Mouse (Mus musculus): ENCODE data around the gene C1s2.
"Not testable (repeated sequence)": the region's sequence is repeated elsewhere in the genome, so short reads cannot be mapped to it uniquely, and the experiment has no call there.

C1s2 gene

DNA sequence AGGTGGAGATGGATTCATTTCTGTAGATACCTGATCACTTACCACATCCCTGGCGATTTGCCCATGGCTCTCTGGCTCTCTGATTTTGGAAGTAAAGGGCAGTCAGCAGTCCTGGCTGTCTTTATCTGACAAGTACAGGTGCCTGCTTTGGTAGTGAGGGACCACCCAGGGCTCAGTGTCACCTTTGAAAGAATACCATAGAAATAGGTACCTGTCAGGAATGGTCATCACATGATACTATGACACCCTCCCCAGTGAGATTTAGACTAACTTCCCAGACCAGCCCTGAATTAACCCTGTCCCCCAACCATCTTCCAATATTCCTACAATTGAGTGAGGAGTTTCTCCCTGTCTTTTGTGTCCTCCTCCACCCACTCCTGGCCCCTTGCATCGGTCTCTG, at the start of gene C1s2:
TSS of gene C1s2 (minus strand) at position 101 of the 400 bp plus-strand sequence.
- not testable (repeated sequence) for DNase-seq

DNA sequence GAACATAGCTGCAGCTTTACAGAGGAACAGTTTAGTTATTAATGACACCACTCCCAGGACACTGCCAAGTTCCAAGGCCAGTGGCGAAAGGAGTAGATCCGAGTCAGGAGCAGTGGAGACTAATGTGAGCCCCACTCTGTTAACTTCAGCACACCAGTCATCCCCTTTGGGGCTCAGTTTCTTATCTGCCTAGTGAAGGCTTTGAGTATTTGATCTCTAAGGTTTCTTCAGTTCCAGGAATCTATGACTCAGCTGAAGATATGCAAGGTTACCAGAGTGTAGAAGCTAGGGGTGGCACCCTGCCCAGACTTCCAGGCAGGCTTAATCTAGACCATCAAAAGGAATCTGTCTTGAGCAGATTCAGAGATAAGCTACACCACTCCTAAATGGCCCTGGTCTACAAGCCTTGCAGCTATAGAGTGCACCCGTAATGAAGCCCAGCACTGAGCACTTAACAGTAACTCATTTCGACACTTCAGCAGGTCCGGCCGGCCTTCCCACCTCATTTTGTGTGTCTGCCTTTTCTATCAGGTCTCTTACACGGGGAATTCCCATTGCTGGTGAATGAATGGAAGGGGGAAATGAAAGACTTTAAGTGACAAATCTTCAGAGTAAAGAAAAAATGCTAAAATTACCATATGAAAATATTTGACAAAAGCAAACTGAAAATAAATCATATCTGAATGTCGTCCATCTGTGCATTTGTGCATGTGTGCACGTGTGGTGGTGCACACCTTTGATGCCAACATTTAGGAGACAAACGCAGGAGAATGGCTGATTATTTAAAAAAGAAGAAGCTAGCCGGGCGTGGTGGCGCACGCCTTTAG, 47.9 kb upstream of the C1s2 start:
- DNase-seq, result peak; percentile 78 to 80

DNA sequence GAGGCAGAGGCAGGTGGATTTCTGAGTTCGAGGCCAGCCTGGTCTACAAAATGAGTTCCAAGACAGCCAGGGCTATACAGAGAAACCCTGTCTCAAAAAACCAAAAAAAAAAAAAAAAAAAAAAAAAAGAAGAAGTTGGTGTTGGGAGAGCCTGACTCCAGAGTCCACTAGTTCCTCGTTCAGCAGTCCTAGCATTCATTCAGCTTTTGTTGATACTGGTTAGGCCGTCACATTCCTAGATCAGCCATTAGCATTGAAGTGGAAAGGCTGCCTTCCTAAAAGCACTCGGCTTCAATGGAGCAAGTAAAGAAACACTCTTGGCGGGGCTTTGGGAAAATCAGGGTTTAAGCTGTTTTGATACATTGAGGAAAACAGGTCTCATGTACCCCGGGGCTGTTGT, 46.4 kb upstream of the C1s2 start:
- peak in 1 of 2 experiments; percentile 42 for DNase-seq

DNA sequence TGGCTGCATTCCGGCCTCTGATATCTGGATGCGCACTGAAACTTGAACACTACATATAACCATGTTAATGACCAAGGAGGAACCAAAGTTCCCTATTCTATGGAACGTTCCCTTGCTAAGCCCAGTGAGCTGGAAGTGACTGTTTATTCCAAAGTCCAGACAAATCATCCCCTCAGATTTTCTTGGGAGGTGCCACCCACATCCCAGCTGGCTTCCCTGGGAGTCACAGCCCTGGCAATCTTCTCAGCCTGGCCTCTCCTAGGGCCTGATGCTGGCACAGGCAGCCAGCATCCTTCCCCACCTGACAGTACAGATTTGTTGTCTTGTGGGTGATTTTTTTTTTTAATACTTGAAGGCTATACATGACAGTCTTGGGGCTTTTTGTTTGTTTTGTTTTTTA, 43.6 kb upstream of the C1s2 start:
- DNase-seq, result no peak

DNA sequence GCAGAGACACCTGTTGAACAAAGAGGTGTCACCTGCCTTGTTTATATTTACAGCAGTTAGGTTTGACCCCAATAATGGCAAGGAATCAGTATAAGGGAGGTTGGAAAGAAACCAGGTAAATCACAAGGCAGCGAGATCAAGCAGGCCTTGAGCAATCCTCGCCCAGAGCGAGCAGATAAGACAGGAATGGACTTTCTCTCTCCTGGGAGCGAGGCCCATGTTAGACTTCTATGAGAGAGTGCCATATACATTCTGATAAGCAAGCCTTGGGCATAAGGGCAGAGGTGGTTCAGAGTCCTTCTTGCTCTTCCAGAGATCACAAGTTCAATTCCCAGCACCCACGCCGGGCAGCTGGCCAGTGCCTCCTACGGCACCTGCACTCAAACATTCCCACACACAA, 42.9 kb upstream of the C1s2 start:
- no peak for DNase-seq

DNA sequence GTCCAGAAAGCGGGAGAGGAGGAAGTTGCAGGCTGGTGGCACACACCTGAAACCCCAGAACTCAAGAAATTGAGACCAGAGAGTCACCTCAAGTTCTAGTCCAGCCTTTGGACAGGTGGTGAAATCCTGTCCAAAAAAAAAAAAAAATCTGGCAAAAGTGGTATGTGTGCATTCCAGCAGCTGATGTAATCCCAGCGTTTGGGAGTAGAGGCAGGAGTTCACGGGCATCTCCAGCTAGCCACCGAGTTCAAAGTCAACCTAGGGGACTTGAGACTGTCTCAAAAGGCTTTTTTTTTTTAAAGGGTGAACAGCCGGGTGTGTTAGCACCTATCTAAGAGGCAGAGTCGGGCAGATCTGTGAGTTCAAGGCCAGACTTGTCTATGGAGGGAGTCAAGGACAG, 40.3 kb upstream of the C1s2 start:
- peak in 1 of 2 experiments; percentile 38 for DNase-seq

DNA sequence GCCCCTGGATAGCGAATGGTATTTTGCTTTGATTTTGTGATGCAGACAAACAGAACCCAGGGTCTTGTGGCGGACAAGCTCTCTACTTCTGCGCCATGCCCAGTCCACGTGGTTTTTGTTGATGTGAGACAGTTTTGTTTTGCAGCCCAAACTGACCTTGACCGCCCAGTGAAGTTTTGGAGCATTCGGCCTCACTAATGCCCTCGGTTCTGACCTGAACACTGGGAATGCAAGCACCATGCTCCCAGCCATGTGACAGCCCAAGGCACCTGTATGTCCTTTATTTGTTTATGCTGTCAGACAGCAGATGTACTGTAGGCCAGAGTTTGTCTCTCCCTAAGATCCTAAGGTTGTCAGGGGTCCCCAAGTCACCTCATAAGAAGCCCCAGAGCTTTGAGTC, 38.7 kb upstream of the C1s2 start:
- DNase-seq, result peak; percentile 45 to 65

DNA sequence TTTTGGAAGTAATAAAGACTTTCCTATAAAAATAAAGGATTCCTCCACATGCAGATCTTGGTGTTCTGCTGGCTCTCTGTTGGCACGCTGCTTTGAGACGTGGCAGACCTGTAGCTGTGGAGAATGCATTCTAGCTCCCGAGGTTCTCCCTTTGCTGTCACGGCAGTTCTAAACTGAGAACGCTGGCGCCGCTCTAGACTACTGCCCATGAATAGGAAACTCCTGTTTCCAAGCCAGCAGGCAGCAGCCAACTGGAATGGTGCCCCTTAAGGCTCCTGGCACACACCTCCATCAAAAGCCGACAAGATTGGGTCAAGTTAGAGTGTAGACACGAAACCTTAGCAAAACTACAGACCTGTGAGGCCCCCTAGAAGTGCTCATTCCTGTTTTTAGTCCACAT, 37.7 kb upstream of the C1s2 start:
- peak; percentile 61 to 64 for DNase-seq

DNA sequence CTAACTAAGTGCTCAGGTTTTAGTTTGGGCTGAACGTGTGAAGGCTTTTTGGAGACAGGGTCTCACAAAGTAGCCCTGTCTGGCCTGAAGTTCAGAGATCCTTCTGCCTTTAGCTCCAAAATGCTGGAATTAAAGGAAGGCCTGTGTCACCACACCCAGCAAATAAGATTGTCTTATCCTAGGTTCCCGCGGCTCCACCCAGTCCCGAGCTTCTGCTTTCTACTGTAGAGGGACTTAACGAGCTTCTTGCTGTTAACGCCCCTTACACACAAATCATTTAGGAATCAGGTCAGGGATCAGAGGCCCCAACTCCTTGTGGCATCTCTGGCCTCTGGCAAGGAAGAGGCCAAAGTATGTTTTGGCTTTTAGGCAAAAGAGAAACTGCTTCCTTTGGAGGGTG, 36.2 kb upstream of the C1s2 start:
- DNase-seq, result no peak

DNA sequence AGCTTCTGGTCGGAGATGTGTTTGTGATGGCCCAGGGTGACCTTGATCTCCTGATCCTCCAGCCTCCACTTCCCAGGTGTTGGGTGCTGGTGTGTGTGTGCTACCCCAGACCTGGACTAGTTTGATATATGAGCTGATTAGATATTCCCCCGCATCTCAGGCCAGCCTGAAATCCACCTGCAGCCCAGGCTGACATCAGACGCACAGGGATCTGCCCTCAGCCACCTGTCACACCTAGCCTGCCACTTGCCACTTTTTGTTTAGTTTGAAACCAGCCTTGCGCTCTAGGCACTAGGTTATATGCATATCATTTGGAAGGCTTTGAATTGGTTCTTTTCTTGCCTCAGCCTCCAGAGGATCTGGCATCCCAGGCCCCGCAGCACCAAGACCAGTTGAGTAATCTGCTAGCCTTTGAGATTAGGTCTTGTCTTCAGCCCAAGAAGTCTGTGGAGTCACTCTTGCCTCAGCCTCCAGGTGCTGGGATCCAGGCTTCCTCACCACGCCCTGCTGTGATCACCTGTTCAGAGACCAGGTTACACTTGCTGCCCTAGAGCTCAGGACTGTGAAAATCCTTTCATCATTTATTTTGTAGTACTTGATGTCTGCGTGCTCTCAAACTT, 34.5 kb upstream of the C1s2 start:
- DNase-seq, result no peak

DNA sequence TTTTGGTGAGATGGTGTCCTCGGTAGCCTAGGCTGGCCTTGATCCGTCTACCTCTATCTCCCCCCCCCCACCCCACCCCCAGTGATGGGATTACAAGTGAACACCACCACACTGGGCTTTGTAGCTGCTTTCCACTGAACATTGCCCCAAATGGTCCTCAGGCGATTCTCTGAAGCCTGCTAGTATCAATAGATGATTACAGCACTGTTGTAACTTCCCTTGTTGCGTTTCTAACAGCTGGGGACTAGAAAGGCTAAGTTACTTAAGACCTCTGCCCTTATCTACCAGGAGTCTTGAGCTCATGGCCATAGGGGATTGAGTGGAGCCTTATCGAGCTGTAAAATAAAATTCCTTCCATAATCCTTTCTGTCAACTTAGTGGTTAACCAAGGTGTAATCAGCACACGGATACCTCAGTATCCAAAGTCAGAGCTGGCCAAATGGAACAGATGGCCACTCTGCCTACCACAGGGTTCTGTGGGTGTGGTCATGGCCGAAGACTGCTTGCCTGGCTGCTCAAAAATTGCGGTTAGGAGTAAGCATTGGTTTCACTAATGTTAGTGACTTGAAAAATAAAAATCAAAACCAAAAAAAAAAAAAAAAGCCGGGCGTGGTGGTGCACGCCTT, 33.5 kb upstream of the C1s2 start:
- no peak for DNase-seq

DNA sequence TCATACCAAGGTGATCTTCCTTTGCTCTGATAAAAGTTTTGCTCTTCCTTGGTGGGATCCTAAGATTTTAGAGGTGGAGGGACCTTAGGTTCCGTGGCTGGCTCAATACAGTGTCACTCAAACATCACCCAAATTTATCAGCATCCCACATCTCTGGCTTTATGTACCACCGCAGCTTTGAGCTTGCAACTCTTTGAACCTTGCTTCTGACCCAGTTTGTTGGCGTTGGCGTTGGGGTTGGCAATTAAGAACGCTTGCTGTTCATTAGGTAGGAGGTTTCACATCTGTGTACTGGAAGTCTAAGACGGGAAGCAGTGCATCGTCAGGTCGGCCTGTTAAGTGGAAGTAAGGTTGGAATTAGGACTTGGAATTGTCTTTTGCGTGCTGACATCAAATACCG, 29.1 kb upstream of the C1s2 start:
- DNase-seq, result no peak

DNA sequence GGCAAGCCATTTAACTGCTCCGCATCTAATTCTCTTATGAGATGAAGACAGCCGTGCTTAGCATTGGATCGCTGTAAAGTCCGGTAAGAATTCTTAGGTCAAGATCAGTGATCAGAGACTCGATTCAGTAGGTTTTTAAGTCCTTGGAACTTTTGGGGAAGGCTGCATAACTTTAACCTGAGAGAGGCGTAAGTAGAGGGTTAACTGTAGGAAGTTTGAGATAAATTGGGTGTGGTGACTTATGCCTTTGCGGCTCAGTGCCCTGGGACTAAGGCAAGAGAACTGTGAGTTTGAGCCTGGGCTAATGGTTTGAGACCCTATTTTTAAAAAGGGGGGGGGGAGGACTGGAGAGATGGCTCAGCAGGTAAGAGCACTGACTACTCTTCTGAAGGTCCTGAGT, 28.4 kb upstream of the C1s2 start:
- DNase-seq, result no peak

DNA sequence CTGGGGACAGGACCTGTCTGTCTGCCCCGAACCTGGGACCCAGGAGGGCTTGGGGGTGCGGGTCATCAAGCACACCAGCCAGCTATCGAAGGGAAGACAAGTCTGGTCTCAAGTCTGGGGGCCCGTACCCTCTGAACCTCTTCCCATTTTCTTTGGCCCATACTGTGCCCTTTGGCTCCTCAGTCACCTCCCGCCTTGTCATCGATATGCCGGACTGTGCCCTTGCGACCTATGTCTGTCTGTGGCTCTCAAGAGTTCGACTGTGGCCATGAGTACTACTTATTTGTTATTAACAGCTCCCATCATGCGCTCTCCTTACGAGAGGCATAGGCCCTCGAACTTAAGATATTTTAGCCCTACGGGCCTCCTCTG, 27.5 kb upstream of the C1s2 start:
- DNase-seq, result peak in 1 of 2 experiments; percentile 49

DNA sequence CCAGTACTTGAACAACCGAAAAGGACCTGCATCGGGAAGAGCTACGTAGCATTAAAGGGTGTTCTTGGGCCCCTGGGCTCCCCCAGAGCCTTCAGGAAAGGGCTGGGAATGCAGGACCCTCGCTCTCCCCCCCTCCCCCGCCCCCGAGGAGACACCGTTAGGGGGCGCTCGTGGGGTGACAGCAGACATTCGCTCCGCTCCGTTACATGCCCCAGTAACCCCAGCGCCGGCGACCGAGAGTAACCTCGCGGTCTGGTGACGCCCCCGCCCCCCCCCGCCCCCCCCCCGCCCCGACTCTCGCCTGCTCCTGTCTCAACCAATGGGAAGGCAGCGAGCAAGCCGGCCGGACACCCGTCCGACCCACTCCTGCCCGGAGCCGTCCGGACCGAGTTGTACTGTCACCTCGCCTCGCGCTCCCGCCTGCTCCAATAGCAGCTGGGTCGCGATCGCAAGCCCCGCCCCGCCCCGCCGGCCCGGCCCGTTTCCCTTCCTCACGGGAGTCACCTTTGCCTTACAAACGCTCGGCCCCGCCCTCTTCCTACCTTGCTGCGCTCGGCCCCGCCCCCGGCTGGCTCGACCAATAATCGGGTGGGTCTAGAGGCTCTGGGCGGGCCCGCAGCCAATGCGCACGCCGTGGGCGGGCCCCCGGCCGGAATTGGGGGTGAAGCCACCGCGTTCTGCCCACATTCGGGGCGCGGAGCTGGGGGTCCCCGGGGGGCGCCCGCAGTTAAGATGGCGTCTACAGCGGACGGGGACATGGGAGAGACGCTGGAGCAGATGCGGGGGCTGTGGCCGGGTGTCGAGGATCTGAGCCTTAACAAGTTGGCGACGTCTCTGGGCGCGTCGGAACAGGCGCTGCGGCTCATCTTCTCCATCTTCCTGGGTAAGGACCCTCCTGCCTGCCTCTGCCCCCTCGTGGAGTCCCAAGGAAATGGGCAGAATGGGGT, 26.9 kb upstream of the C1s2 start, which contains the start of gene Lpcat3:
TSS of gene Lpcat3 (plus strand) at position 551 of the 947 bp plus-strand sequence.
- peak; percentile 100 for DNase-seq

DNA sequence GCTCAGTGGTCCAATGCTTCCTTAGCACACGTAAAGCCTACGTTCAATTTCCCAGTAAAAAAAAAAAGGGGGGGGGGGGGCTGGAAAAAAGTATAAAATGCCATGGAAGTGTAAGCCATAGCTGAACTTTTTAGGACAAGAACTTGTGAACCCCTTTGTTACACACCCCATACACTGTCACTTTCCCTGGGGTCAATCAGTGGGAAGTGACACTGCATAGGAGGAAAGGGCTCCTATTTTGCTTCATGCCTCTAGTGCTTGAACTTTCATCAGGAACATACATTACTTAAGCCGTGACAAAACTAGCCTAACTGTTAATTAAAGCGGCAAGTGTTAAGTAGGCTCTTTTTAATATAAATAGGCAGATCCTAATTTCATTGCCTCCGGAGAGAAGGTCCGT, 26.1 kb upstream of the C1s2 start:
- DNase-seq, result no peak

DNA sequence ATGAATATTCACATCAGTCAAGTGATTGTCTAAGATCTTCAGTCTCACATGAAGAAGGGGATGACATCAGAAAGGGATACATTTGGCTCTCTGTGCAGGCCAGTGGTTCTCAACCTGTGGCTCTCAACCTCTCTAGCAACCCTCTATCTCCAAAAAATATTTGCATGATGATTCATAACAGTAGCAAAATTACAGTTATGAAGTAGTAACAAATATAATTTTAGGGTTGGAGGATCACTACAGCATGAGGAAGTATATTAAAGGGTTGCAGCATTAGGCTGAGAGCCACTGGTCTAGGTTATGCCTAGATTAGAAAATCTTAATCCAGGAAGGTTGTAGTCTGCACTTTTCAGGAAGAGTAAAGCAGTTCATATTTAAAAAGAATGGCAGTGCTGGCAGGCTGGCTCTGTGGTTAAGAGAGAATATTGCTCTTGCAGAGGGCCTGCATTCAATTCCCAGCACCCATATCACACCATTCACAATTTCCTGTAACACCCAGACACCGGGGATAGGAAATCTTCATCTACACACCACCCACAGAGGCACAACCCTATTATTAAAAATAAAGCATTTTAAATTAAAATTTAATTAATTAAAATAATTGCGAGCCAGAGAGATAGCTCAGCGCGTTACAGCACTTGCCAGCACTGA, 25.4 kb upstream of the C1s2 start:
- DNase-seq, result no peak

DNA sequence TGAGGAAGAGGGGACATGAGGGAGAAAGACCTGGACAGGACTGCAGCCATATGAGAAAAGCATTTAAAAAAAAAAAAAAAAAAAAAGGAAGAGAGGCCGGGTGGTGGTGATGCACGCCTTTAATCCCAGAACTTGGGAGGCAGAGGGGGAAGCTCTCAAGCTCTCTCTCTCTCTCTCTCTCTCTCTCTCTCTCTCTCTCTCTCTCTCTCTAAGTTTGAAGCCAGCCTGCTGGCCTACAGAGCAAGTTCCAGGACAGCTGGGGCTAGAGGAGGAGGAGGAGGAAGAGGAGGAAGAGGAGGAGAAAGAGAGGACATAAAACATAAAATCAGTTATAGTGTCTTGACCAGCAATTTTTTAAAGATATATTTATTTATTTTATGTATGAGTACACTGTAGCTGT, 22.2 kb upstream of the C1s2 start:
- DNase-seq, result no peak

DNA sequence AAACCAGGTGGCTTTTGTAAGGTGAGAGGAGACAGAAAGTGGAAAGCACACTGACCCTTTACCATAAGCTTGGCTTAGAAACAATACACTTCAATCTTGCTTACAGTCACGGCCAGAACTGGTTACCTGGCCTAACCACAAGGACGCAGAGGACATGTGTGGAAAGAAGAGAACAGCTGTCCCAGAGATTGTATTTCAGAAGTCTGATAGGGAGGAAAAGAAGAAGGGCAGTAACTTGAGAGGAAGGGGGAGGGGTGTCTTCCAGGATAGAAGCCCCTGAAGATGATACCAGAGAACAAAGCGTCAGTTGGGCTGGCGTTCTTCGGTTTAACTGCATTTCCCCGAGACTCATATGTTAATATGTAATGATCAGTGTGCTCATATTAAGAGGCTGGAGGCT, 20.0 kb upstream of the C1s2 start:
- no peak for DNase-seq

DNA sequence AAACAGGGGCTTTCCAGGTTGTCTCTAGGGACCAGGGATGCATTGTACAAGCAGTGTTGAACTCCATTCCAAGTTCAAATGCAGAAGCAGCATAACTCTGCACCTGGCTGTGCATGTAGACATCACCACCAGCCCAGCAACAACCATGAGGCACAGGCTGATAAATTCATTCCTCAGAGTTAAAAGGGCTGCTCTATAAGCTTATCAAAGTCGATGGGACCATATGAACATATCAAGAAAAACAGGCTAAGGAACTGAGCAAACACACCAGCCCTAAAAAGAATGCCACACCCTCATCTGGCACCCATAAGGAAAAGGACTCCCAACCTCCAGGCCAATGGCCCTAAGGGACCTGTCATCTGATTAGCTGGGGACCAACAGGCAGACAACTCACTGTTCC, 10.5 kb upstream of the C1s2 start:
- DNase-seq, result no peak

DNA sequence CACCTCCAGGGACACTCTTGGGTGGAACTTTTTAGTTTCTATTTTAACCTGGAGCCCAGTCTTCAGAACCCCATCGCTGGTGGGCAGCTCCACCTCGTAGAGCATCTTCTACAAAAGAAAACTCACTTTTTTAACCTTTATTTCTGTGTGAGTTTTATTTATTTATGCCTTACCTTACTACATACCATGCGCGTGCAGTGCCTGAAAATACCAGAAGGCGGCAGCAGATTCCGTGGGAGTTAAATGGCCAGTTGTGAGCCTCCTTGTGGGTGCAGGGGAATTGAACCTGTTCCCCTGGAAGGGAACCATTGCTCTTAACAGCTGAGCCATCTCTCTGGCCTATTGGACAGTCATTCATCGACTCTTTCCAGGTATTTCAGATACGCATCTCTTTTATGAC, 5.1 kb upstream of the C1s2 start:
- DNase-seq, result peak; percentile 57 to 87

DNA sequence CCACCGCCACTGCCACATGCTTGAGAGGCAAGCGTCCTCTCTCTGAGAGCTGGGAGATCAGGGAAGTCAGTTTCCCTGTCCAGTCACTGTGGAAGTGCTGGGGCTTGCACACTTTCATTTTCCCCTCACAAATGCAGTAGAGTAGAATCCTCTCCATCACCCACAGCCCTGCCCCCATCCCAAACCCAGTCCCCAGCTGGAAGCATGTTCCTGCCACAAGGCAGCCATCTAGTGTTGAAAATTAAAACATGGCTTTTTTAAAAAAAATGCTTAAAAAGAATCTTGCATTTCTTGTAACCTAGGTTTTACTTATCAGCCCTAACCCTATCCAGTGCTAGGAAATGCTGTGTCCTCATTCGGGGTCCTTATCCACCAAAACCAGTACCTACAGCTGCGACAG, 4.2 kb upstream of the C1s2 start:
- no peak for DNase-seq

Data from kidney, adult 8-10 months (tissue).